Mouse (Mus musculus) cerebellum, postnatal 4 days (tissue): ENCODE results near the gene Gap43.
A peak's percentile ranks its signal among the peaks of the same experiment; 100 is the strongest.
"Not testable (repeated sequence)": the region's sequence is repeated elsewhere in the genome, so short reads cannot be mapped to it uniquely, and the experiment has no call there.

Source experiments
- DNase-seq, 2 experiments: peaks; one replicate each; pipeline ENCODE4 v3.0.0; 2022; ENCODE audit warnings: low spot score in 2 of 2, mixed read lengths in 1 of 2

Gap43 gene

DNA sequence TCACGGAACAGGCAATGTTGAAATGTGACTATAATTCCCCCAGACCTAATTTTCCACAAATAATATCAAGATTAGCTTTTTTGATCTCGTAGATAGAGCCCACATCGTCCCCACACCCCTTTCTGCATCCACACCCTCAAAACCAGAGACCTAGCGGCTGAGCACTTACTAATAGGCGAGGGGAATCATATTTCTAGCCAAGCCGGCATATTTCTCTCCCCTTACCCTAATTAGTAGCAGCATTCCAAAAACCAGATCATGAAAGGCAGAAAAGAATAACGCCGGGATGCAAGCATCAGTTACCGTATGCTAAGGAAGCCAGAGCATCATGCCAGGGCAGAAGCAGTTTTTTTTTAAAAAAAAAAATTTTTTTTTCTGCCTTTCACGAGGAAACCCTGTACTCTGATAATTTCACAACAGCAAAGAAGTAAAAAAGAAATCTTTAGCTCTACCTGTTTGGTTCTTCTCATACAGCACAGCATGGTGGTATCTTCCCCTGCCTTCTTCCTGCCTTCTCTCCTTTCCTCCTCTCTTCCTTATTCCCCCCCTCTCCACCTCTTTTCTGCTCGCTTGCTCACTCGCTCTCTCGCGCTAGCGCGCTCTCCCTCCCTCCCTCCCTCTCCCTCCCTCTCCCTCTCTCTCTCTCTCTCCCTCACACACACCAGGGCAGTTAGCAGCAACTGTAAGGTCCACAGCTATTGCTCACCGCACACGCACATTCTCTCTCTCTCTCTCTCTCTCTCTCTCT is at the start of gene Gap43:
Gap43 (minus strand) TSS at position 631 of the 748 bp plus-strand sequence.
- DNase-seq: no peak

DNA sequence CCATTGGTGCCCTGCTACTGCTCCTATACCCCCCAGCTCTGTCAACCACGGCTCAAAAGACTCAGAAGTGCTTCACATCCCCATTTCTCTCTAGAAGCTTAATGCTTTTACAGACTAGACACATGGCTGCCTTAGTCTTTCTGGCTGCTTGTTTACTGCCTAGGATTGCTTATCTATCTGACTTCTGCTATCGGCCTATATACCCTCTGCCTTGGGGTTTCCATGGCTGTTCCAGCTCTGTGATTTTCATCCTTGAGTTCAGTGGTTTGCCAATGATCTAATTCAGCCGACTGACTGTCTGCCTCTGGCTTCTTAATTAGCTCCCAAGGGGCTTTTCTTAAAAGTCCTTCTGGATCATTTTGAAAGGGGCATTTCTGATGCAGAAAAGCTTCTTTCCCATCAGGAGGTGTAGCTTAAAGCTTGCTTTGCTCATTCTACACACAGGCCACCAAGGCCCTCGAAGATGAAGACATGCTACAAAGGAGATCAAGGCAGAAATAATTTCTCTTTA is 40.9 kb upstream of the Gap43 start:
- DNase-seq: no peak

DNA sequence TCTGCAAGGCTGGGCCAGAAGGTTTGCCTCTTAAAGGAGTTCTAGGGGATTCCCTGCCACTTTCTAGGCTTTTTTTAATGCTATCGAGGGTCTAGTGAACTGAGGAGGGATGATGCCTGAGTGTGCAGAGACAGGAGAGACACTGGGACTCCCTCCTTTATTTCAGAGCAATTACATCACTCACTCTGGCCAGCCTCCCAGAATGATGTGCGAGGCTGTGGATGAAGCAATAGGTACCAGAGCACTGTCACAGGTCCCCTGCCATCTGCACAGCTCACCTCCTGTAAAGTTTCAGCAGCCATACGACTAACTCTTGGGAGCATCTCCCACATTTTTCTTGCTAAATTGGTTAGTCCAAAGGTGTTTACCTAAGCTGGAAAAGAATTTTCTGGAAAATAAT is 40.2 kb upstream of the Gap43 start:
- no peak for DNase-seq

DNA sequence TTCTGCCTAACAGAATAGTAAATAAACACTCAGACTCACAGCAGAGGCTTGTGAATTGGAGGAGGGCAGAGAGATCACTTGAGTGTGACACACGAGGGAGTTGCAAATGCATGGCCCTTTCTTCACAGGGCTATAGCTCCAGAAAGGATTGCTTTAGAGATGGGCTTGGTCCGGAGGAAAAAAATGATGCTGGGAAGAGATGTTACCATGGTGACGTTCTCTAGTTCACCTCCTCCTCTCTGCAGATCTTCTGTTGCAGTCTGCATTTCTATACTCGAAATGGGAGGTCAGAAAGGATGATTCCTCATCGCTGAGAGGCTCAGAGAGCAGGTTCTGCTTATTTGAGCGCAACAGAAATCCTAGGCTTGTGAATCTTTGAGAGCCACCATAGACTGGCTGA is 29.7 kb upstream of the Gap43 start:
- DNase-seq: no peak

DNA sequence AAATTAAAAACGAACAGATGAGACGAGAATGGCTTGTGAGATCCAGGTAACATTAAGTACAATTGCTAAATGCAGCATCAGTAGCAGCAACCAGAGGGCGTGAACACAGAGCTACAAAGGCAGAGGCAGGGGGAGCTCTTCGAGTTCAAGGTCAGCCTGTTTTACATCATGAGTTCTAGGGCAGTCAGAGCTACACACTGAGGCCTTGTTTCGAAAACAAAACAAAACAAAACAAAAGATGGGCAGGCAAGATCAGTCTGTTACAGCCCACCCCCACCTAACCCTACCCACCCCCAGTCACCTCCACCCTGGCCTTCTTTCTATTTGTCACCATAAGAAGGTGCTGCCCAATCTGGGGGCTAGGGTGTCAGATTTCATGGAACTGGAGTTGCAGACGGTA is 28.9 kb upstream of the Gap43 start:
- DNase-seq: no peak

DNA sequence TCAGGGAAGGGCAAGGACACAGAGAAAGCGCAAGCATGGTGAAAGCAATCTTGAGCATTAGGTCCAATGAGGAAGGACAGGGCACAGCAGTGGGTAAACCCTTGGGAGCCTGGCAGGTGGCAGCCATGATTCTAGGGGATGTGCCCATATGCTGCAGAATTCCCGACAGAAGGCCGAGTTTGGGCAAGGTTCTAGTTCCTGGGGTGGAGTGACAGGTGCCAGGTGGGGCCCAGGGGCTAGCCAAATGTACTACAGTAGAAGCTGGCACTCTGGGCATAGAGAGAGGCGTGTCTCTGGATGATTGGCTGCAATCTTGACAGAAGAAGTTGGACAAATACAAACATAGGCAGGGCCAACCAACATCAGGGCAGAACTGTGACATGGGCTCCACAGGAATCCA is 19.6 kb upstream of the Gap43 start:
- DNase-seq: peak in 1 of 2 experiments; percentile 52

DNA sequence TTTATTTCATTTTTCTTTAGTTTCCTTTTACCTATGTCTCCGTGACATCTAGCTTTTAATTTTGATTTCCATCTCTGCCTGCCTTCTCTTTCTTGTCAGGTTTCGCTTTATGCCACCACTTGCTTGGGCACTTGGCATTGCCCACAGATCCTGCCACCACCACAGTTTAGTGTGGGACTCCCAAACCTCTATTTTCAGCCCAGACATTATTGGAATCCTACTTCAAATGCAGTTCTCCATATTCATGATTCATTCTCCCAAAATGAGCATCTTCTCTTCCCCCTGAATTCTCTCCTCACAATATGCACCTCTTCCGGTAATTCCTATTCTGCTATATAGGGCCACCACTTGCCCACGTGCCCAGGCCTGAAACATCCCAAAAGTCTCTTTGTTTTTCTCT is 17.6 kb upstream of the Gap43 start:
- no peak for DNase-seq

DNA sequence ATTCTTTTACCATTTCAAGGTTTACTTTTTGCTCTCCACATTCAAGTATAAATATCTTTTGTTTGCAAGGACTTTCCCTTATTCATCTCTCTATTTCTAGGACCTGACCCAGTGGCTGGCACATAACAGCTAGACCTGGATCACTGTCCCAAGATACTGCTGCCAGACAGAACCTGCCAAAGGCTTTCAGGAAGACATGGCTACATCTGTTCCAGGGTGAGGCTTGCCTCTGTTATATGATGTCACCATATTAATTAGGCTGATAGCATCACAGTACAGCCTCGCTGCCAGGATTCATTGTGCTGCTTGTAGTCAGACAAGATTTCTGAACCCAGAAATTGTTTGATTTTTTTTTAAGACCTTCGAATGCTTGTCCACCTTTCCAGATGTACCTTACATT is 9.6 kb upstream of the Gap43 start:
- no peak for DNase-seq

DNA sequence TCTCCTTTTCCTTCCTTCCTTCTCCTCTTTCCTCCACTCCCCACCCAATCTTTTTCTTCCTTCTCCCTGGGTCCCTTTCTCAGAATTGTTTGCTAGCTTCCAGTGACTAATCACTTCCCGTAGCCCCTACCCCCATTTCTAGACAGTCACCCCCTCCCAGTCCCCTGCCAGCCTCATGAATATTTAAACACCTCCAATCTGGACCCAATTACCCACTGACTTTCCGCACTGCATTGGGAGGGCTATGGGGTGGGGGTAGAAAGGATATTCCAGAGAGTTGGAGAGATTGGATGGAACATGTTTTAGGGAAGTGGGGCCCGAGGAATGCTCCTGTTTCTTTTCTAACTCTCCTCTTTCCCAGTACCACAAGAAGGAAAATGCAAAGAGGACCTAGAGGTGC is 414 bp upstream of the Gap43 start:
- not testable (repeated sequence) for DNase-seq

DNA sequence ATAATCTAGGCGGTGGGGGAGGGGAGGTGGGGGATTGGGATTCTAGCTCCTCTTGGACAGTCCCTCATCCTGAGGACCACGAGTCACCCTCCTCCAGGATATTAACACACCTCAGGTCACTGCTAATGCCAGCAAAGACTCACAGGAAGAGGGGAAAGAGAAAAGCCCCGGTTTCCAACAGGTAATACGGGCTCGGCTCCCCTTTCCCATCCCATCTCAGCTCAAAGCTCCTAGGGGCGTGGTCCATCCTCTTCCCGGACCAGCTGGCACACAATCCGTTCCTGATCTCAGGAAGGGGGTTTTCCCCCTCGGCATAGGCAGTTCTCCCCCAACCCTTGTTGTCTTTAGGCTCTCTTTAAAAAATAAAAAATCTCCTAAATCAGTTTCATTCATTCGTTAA is 939 bp downstream of the Gap43 start:
- no peak for DNase-seq

DNA sequence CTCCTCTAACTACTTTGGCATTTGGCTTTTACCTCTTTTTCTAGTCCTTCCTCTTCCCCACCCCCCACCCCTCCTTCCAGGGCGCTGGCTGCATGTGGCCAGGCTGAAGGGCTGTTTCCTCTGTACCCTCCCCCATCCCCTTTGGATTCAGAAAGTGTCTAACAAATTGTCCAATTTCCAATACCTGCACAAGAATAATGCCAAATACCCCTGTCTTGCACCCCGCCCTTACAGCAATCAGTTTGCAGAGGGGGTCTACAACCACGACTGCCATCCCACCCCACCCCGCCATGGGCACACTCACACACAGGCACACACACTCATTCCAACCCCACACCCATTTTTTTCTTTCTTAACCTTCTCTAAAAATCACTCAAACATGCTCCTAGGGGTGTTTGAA is 1.5 kb downstream of the Gap43 start:
- no peak for DNase-seq

DNA sequence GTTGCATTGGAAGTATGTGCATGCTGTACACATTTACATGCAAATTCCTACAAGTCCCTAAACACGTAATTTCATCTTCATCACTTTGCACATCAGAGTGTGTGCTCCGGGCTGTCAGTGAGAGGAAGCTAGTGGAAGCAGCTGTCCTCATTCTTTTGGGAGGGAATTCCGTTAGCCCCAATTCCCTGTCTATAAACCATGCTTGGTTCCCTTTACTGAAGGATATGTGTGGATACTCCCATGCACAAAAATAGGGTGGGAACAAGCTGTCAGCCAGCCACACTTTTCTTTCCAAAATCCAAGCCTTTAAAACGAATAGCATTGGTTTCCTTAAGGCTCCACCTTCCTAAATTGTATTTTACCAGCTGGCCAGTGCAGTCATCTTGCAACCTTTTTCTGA is 2.1 kb downstream of the Gap43 start:
- DNase-seq: no peak

DNA sequence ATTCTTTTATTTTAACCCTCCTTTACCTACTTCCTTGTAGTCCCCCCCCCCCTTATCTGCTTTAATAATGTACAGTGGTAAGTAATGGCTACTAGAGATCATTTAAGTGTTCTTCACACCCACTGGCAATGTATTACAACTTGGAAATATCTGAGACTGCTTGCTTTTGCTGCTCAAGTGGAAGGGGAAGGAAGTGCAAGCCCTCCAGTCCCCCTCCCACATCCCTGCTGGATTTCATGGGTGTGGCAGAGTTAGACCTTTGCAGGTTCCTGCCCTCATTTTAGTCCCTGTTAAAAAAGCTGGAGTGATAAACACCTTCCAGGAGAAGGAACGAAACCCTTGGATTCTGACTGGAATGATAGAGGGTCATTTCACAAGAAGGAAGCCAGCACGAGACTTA is 2.8 kb downstream of the Gap43 start:
- no peak for DNase-seq

DNA sequence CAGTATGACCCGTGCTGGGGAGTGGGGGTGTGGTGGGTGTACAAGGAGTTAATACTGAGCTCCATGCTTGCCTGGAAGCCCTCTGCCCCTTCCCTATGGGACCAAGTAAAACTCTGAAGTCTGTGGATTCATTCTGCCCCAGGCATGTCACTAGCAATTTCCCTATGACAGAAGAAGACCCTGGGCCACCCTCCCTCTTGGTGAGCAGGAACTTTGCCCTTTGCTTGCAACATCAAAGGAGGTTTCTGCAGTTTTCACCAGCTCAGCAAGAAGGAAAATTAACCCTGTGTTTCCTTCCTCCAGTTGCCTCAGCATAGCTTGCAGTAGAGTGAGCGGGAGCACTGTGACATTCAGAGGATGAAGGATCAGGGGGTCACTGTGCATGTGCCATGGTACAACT is 3.8 kb downstream of the Gap43 start:
- no peak for DNase-seq

DNA sequence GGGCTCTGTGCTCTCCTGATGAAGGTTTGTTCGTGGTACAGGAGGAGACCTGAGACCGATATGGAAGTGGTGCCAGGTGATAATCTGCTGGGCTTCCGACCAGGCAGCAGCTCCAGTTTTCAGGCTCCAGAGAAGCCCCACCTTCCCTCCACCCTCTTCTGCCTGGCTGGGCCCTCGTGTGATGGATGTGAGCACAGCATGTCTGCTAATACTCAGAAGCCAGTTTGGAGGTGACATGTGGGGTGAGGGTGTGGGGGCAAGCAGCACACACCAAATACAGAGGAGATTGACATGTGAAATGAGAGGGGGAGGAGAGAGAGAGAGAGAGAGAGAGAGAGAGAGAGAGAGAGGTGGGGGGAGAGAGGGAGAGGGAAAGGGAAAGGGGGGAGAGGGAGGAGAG is 8.1 kb downstream of the Gap43 start:
- DNase-seq: no peak

DNA sequence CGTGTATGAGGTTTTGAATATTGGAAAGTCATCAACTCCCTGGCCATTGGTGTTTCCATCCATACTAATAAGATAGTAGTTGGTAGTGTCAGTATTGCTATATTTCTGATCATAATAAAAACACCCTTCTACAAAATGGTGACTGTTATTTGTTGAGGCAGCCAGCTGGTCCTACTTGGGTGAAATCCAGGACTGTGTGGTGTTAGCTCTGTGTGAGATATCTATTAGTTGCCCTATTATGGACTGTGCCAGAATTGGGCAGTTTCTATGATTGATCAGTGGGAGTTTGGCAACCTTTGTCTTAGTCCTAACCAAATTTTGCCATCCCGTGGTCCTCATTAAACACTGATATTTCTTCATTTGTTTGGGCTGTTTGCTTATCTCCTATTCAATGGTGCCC is 14.3 kb downstream of the Gap43 start:
- DNase-seq: no peak

DNA sequence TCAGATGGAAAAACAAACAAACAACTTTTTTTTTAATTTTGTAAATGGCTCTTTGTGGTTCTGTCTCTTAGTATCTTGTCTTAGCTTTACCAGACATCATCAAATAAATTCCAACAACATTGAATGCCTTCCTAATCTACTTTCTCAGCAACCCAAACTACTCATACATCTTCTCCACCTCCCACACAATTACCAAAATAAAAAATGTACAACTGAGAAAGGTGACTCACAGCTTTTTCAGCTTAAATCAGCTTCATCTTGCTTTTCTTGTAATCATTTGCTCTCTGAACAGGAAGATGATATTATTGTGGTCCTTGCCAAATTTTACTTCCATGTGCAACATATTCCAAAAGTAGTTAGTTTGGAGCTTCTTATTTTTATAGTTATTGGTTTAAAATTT is 14.9 kb downstream of the Gap43 start:
- DNase-seq: no peak

DNA sequence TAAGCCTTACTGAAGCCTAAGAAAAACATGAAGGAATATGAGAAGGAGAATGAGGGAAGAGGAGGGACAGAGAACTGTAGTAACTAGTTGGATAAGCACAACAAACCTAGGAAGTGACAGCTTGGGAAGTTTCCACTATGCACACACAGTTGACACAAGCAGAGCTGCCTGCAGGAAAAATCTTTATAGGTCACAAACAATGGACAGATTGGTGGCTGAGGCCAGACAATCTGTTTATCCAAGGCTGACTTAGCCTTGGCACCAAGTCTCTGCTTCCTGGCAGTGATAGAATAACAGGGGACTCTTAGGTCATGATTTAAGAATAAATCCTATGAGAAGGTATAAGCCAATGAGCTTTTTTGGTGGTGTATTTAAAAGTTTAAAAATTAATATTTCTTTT is 20.6 kb downstream of the Gap43 start:
- DNase-seq: no peak

DNA sequence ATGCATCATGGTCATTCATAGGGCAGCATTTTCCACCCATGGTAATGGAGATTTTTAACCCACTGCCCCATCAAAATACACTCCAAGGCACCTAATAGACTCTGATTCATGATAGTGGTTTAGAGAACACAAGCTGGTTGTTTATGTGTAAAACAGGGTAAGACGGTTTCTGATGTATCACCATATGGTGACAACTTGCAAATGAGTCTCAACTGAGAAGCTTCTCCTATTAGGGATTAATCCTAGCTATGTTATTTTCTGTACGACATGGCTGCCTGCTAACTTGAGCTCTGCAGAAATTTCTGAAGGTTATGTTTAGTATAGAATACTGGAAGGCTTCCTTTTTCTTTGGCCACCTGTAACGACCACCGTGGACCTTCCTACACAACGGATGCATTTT is 21.1 kb downstream of the Gap43 start:
- DNase-seq: no peak

DNA sequence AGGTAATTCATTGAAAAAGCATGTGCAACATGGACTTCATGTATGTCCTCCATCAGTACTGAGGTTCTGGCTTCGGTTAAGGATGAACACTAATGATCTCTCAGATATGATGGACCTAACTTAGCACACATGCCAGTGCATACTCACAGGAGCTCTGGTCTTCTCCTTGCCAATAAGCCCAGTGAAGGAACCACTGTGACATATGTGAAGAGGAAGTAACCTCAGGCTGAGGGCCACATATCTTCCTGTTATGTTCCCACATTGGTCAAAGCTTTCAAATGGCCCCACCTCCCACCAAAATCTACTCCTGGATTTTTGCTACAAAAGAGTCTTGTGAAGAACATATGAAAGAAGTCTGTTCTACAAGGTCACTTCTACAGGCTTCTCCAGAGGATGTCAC is 28.3 kb downstream of the Gap43 start:
- no peak for DNase-seq

DNA sequence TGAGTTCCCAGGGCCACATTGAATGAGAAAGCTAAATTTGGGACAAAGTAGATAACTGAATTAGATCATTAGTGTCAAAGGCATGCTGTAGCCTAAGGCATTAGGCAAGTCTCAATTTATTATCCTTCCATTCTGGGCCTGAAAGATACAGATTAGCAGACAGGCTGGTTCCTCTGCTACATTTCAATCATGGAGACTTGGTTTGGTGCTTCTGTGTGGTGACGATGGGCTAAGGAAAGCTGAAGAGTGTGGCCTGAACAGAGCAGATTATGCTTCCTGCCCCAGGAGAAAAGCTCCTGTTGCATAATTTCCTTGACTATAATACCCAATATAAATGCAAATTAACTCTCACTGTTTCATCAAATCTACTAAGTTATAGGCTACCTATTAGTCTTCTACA is 31.7 kb downstream of the Gap43 start:
- no peak for DNase-seq

DNA sequence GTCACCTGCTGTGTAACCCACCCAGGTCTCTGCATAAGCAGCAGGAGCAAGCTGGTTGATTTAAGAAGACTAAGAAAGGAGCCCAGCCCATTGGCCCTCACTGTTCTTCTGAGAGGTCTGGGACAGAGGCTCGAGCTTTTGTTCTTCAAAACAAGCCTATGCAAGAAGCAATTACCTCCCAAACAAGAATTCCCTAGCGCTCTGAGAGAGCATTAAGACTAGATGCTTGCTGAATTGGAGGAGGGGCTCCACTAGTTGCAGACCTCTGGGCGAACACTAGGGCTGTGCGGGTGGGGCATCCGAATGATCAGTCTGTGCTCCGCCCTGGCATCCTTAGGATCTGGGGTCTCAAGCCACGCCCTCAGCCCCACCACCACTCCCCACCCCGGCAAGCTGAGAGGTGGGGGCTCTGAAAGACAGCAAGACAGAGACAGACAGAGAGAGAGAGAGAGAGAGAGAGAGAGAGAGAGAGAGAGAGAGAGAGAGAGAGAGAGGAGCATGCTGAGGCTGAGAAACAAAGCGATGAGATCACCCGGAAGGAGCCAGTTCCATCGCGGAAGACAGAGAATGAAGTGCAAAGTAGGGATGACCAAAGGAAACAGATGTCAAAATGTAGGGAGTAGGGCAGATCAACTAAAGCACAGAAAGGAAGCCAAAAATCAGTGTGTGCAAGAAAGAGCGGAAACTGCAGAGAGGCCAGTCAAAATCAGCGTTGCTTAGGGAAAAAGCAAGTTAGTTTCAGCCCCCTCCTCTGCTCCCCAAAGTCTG is 34.3 kb downstream of the Gap43 start:
- peak in 1 of 2 experiments; percentile 60 for DNase-seq

DNA sequence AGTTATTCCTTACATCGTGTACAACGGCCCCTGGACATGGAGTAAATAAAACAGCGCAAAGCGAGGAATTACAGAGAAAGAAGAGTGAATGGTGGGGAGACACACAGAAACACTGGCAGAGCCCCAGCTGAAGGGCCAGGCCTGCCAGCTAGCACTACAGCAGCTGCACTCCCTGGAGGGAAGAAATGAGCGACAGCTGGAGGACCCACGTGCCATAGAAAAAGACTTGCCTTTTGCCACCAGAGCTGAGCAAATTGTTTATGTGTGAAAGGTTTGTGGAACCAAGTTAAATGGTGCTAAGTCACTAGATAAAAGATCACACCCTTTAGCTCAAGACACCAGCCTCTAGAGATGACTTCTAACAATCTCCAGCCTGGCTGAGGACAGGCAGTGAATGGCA is 37.0 kb downstream of the Gap43 start:
- DNase-seq: peak in 1 of 2 experiments; percentile 56
